Mouse (Mus musculus): ENCODE results near the gene Olfr586. TPM values are rescaled to one million over a fixed set of nuclear protein-coding genes. Genes with fewer than 3 reads are reported as not detected.

Gene Olfr586
- polyA plus RNA-seq (2014; fragmentation: Nextera tagmentation; extraction: Ambion mirVana): not detected in 2 replicates

DNA sequence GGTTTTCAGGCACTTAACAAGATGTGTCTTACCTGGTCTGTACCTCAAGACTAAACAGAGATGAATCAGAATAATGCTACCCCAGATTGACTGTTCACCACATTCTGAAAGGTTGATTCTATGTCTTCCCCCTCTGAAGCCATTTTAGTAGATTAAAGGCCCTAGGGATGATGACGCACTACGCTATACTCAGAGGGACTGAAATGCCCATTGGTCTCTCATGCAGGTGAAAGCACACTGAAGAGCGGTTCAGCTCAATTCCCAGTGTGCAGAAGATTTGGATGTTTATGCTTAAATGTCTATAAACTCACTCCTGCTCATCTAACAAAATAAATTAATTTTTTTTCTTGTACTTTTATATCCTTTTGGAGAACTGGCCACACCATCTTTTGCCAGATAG is at the start of gene Olfr586:
TSS of gene Olfr586 (minus strand) at position 101 of the 400 bp plus-strand sequence.
- H3K27ac ChIP-seq (ENCODE audit: low read depth, low read length): no peak within 1 kb of the TSS
- 94% methylated on average over 3 of the region's 3 CpGs for WGBS
- no peaks in the 10 kb centered on the region for H3K9me3 ChIP-seq (ENCODE audit: control insufficient read depth, low read length)
- no peak for ATAC-seq (ENCODE audit: low read depth)
- no peaks in the 10 kb centered on the region for H3K4me1 ChIP-seq (ENCODE audit: control insufficient read depth, insufficient read depth, low read length)
- H3K4me3 ChIP-seq (ENCODE audit: low read depth, low read length): no peak within 1 kb of the TSS
- H3K4me2 ChIP-seq (ENCODE audit: low read depth, low read length): no peak within 1 kb of the TSS
- H3K9ac ChIP-seq (replicated peaks; ENCODE audit: low read depth, low read length): no peak within 1 kb of the TSS
- no peaks in the 10 kb centered on the region for H3K36me3 ChIP-seq (ENCODE audit: control insufficient read depth, insufficient read depth, low read length)
- no peaks in the 10 kb centered on the region for H3K27me3 ChIP-seq (ENCODE audit: control insufficient read depth, insufficient read depth, low read length)

DNA sequence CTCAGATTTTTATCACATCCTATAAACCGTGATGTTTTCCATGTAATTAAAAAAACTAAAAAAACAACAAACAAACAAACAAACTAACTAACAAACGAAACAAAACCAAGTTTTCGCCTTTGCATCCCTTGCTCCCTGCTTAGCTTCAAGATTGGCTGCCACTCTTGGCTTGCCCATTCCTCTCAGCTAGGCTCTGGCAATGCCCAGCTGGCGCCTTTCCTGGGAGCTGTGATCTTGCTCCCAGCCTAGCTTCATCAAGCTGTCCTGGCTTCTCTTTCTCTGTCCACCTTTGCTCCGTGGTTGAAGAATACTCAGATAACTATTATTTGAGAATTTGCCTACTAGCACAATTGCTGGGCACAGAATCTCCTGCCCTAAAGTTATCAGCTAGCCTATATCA is 44.3 kb upstream of the Olfr586 start:
- no peak for ATAC-seq (ENCODE audit: low read depth)
- Histone ChIP-seq H3K27ac (ENCODE audit: low read depth, low read length) (no peak overlapping the region), H3K27me3 (ENCODE audit: control insufficient read depth, insufficient read depth, low read length) (no peaks in the 10 kb centered on the region), H3K4me2 (ENCODE audit: low read depth, low read length) (no peak overlapping the region), H3K9ac (replicated peaks; ENCODE audit: low read depth, low read length) (no peak overlapping the region), H3K36me3 (ENCODE audit: control insufficient read depth, insufficient read depth, low read length) (no peaks in the 10 kb centered on the region), H3K4me3 (ENCODE audit: low read depth, low read length) (no peak overlapping the region), H3K4me1 (ENCODE audit: control insufficient read depth, insufficient read depth, low read length) (no peaks in the 10 kb centered on the region), H3K9me3 (ENCODE audit: control insufficient read depth, low read length) (no peaks in the 10 kb centered on the region)
- WGBS: 82% methylated on average over 5 of the region's 5 CpGs

DNA sequence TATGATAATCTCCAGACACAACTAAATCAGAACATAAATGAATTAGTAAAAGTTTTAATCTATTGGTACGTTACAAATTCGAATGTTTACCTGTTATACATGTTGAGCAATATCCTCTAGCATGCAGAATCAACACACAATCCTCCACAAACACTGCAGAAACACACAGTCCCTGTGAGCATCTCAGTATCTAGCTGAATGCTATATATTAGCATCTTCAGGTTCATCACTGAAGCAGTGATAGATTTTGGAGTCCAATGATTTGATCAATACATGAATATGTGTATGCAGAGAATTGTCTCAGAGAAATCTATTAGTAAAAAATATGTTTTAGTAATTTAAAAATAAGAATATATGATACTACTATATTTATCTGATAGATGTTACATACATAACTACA is 30.8 kb upstream of the Olfr586 start, which contains the start of gene Olfr589:
TSS of gene Olfr589 (minus strand) at position 101 of the 400 bp plus-strand sequence.
- Histone ChIP-seq H3K27ac (ENCODE audit: low read depth, low read length) (no peak within 1 kb of the TSS), H3K36me3 (ENCODE audit: control insufficient read depth, insufficient read depth, low read length) (no peaks in the 10 kb centered on the region), H3K4me3 (ENCODE audit: low read depth, low read length) (no peak within 1 kb of the TSS), H3K9me3 (ENCODE audit: control insufficient read depth, low read length) (no peaks in the 10 kb centered on the region), H3K27me3 (ENCODE audit: control insufficient read depth, insufficient read depth, low read length) (no peaks in the 10 kb centered on the region), H3K9ac (replicated peaks; ENCODE audit: low read depth, low read length) (no peak within 1 kb of the TSS), H3K4me2 (ENCODE audit: low read depth, low read length) (no peak within 1 kb of the TSS), H3K4me1 (ENCODE audit: control insufficient read depth, insufficient read depth, low read length) (no peaks in the 10 kb centered on the region)
- WGBS: 65% methylated on average over 2 of the region's 2 CpGs
- no peak for ATAC-seq (ENCODE audit: low read depth)

DNA sequence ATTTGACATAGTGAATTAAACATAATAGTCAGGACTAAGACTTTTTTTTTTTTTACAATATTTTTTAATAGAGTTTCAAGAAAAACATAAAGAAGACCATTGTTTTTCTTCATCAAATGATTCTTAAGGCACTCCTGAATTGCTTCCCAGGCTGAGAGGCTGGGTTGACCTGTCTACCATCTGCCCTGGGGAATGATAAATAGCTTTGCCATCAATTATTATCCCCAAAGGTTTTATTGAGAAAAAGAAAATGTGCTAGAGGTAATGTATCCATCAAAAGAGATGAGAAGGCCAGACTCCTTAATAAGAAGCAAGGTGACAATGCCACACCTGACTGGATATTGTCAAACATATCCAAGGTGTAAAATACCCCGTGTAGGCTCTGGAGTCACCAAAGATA is 15.1 kb upstream of the Olfr586 start, which contains the start of gene Olfr588-ps1:
TSS of gene Olfr588-ps1 (plus strand) at position 301 of the 400 bp plus-strand sequence.
- H3K9ac ChIP-seq (replicated peaks; ENCODE audit: low read depth, low read length): no peak within 1 kb of the TSS
- no peak within 1 kb of the TSS for H3K27ac ChIP-seq (ENCODE audit: low read depth, low read length)
- no peak for ATAC-seq (ENCODE audit: low read depth)
- H3K4me3 ChIP-seq (ENCODE audit: low read depth, low read length): no peak within 1 kb of the TSS
- no peaks in the 10 kb centered on the region for H3K9me3 ChIP-seq (ENCODE audit: control insufficient read depth, low read length)
- H3K27me3 ChIP-seq (ENCODE audit: control insufficient read depth, insufficient read depth, low read length): no peaks in the 10 kb centered on the region
- H3K4me2 ChIP-seq (ENCODE audit: low read depth, low read length): no peak within 1 kb of the TSS
- WGBS: 69% methylated on average over 1 of the region's 1 CpGs
- H3K36me3 ChIP-seq (ENCODE audit: control insufficient read depth, insufficient read depth, low read length): no peaks in the 10 kb centered on the region
- H3K4me1 ChIP-seq (ENCODE audit: control insufficient read depth, insufficient read depth, low read length): no peaks in the 10 kb centered on the region

DNA sequence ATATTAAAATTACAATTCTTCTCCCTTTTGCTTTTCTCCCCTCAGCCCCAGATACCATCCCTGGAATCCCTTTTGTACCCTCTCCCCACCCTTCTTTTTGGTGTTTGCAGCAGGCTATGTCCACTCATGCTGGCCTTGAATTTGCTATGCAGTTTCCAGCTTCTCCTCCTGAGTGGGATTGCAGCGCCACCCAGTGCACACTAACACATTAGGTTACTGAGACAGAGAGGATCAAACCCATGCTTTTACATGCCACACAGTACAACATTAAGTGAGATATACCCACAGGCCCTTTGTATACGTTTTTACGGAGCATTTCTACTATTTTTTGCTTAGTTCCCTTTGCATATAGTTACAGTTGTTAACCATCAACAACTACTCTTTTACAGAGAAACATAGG is 6.0 kb downstream of the Olfr586 start:
- Histone ChIP-seq H3K4me2 (ENCODE audit: low read depth, low read length) (no peak overlapping the region), H3K27ac (ENCODE audit: low read depth, low read length) (no peak overlapping the region), H3K9me3 (ENCODE audit: control insufficient read depth, low read length) (no peaks in the 10 kb centered on the region), H3K4me3 (ENCODE audit: low read depth, low read length) (no peak overlapping the region), H3K27me3 (ENCODE audit: control insufficient read depth, insufficient read depth, low read length) (no peaks in the 10 kb centered on the region), H3K9ac (replicated peaks; ENCODE audit: low read depth, low read length) (no peak overlapping the region), H3K4me1 (ENCODE audit: control insufficient read depth, insufficient read depth, low read length) (no peaks in the 10 kb centered on the region), H3K36me3 (ENCODE audit: control insufficient read depth, insufficient read depth, low read length) (no peaks in the 10 kb centered on the region)
- no peak for ATAC-seq (ENCODE audit: low read depth)
- 43% methylated on average over 3 of the region's 3 CpGs for WGBS

DNA sequence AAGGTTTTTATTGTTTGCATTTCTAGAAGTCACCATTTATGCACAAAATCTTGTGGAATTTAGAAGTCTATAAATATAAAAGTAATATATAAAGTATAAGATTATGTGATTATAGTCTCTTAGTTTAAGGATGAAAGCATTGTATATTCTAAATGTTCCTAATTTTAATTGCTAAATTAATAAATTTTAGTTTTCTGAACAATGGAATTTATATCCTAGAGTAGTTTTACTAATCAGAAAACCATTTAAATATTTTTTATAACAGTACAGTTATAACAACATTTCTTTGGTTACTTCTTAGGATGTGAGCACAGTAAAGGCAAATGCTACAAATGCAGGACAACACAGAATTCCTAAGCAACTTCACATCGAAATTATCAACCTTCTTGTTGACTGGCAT is 28.0 kb downstream of the Olfr586 start, which contains the start of gene Olfr585:
TSS of gene Olfr585 (plus strand) at position 301 of the 400 bp plus-strand sequence.
- ATAC-seq (ENCODE audit: low read depth): no peak
- H3K36me3 ChIP-seq (ENCODE audit: control insufficient read depth, insufficient read depth, low read length): no peaks in the 10 kb centered on the region
- H3K27me3 ChIP-seq (ENCODE audit: control insufficient read depth, insufficient read depth, low read length): no peaks in the 10 kb centered on the region
- H3K4me3 ChIP-seq (ENCODE audit: low read depth, low read length): no peak within 1 kb of the TSS
- no peaks in the 10 kb centered on the region for H3K9me3 ChIP-seq (ENCODE audit: control insufficient read depth, low read length)
- WGBS: 93% methylated on average over 1 of the region's 1 CpGs
- no peaks in the 10 kb centered on the region for H3K4me1 ChIP-seq (ENCODE audit: control insufficient read depth, insufficient read depth, low read length)
- no peak within 1 kb of the TSS for H3K9ac ChIP-seq (replicated peaks; ENCODE audit: low read depth, low read length)
- no peak within 1 kb of the TSS for H3K27ac ChIP-seq (ENCODE audit: low read depth, low read length)
- no peak within 1 kb of the TSS for H3K4me2 ChIP-seq (ENCODE audit: low read depth, low read length)

DNA sequence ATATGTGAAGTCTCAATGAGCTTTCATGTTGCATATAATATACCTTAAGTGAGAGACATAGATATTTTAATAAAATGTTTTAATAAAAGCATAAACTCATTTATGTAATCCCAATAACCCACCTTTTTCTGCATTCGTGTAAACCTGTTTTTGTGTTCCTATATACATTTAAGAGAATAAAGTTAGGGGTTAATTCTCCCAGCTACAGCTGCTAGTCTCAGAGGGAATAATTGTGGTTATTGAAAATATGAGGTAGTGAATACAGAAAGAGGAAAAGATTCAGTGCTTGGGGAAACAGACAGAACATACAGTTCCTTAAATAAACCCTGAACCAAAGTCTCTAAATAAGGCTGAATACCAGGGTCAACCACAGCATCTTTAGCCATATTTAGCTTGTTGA is 43.9 kb downstream of the Olfr586 start, which contains the start of gene Olfr584:
TSS of gene Olfr584 (plus strand) at position 301 of the 400 bp plus-strand sequence.
- Histone ChIP-seq H3K4me3 (ENCODE audit: low read depth, low read length) (no peak within 1 kb of the TSS), H3K36me3 (ENCODE audit: control insufficient read depth, insufficient read depth, low read length) (no peaks in the 10 kb centered on the region), H3K4me2 (ENCODE audit: low read depth, low read length) (no peak within 1 kb of the TSS), H3K9me3 (ENCODE audit: control insufficient read depth, low read length) (no peaks in the 10 kb centered on the region; the same call in 1 of the 2 replicates), H3K9ac (replicated peaks; ENCODE audit: low read depth, low read length) (no peak within 1 kb of the TSS), H3K4me1 (ENCODE audit: control insufficient read depth, insufficient read depth, low read length) (no peaks in the 10 kb centered on the region), H3K27ac (ENCODE audit: low read depth, low read length) (no peak within 1 kb of the TSS), H3K27me3 (ENCODE audit: control insufficient read depth, insufficient read depth, low read length) (no peaks in the 10 kb centered on the region)
- WGBS: 85% methylated on average over 1 of the region's 1 CpGs
- ATAC-seq (ENCODE audit: low read depth): no peak

Other genes starting within 250 kb of the Olfr586 start
- gene Olfr568, start 248.5 kb downstream of the Olfr586 start, polyA plus RNA-seq (2014; fragmentation: Nextera tagmentation; extraction: Ambion mirVana): not detected in 2 replicates
- gene Olfr569, start 234.8 kb downstream of the Olfr586 start, polyA plus RNA-seq (2014; fragmentation: Nextera tagmentation; extraction: Ambion mirVana): not detected in 2 replicates
- not detected in 2 replicates for gene Olfr570, start 231.1 kb downstream of the Olfr586 start, polyA plus RNA-seq (2014; fragmentation: Nextera tagmentation; extraction: Ambion mirVana)
- gene Olfr571, start 208.1 kb downstream of the Olfr586 start, polyA plus RNA-seq (2014; fragmentation: Nextera tagmentation; extraction: Ambion mirVana): 0.18 TPM in 1 of 2 replicates, not detected in the other
- gene Olfr572, start 201.2 kb downstream of the Olfr586 start, polyA plus RNA-seq (2014; fragmentation: Nextera tagmentation; extraction: Ambion mirVana): not detected in 2 replicates
- gene Olfr573-ps1, start 183.1 kb downstream of the Olfr586 start, polyA plus RNA-seq (2014; fragmentation: Nextera tagmentation; extraction: Ambion mirVana): not detected in 2 replicates
- gene Olfr574, start 177.2 kb downstream of the Olfr586 start, polyA plus RNA-seq (2014; fragmentation: Nextera tagmentation; extraction: Ambion mirVana): not detected in 2 replicates
- gene Olfr575, start 166.9 kb downstream of the Olfr586 start, polyA plus RNA-seq (2014; fragmentation: Nextera tagmentation; extraction: Ambion mirVana): not detected in 2 replicates
- gene Olfr576, start 163.0 kb downstream of the Olfr586 start, polyA plus RNA-seq (2014; fragmentation: Nextera tagmentation; extraction: Ambion mirVana): not detected in 2 replicates
- not detected in 2 replicates for gene Olfr577, start 149.7 kb downstream of the Olfr586 start, polyA plus RNA-seq (2014; fragmentation: Nextera tagmentation; extraction: Ambion mirVana)
- not detected in 2 replicates for gene Olfr578, start 136.3 kb downstream of the Olfr586 start, polyA plus RNA-seq (2014; fragmentation: Nextera tagmentation; extraction: Ambion mirVana)
- gene Olfr582, start 87.6 kb downstream of the Olfr586 start, polyA plus RNA-seq (2014; fragmentation: Nextera tagmentation; extraction: Ambion mirVana): not detected in 2 replicates
- gene Olfr583, start 74.3 kb downstream of the Olfr586 start, polyA plus RNA-seq (2014; fragmentation: Nextera tagmentation; extraction: Ambion mirVana): not detected in 2 replicates
- not detected in 2 replicates for gene Olfr584, start 43.8 kb downstream of the Olfr586 start, polyA plus RNA-seq (2014; fragmentation: Nextera tagmentation; extraction: Ambion mirVana)
- not detected in 2 replicates for gene Olfr585, start 27.9 kb downstream of the Olfr586 start, polyA plus RNA-seq (2014; fragmentation: Nextera tagmentation; extraction: Ambion mirVana)
- not detected in 2 replicates for gene Olfr588-ps1, start 15.2 kb upstream of the Olfr586 start, polyA plus RNA-seq (2014; fragmentation: Nextera tagmentation; extraction: Ambion mirVana)
- gene Olfr589, start 30.7 kb upstream of the Olfr586 start, polyA plus RNA-seq (2014; fragmentation: Nextera tagmentation; extraction: Ambion mirVana): not detected in 2 replicates
- not detected in 2 replicates for gene Olfr591, start 52.7 kb upstream of the Olfr586 start, polyA plus RNA-seq (2014; fragmentation: Nextera tagmentation; extraction: Ambion mirVana)
- not detected in 2 replicates for gene Olfr592, start 59.2 kb upstream of the Olfr586 start, polyA plus RNA-seq (2014; fragmentation: Nextera tagmentation; extraction: Ambion mirVana)
- gene Olfr593, start 86.2 kb upstream of the Olfr586 start, polyA plus RNA-seq (2014; fragmentation: Nextera tagmentation; extraction: Ambion mirVana): not detected in 2 replicates
- gene Olfr594, start 91.4 kb upstream of the Olfr586 start, polyA plus RNA-seq (2014; fragmentation: Nextera tagmentation; extraction: Ambion mirVana): not detected in 2 replicates
- not detected in 2 replicates for gene Usp17ld, start 126.9 kb upstream of the Olfr586 start, polyA plus RNA-seq (2014; fragmentation: Nextera tagmentation; extraction: Ambion mirVana)
- gene Olfr596, start 180.0 kb upstream of the Olfr586 start, polyA plus RNA-seq (2014; fragmentation: Nextera tagmentation; extraction: Ambion mirVana): not detected in 2 replicates
- gene Olfr597, start 190.7 kb upstream of the Olfr586 start, polyA plus RNA-seq (2014; fragmentation: Nextera tagmentation; extraction: Ambion mirVana): not detected in 2 replicates
- gene Olfr598, start 197.9 kb upstream of the Olfr586 start, polyA plus RNA-seq (2014; fragmentation: Nextera tagmentation; extraction: Ambion mirVana): not detected in 2 replicates
- gene Olfr599, start 210.3 kb upstream of the Olfr586 start, polyA plus RNA-seq (2014; fragmentation: Nextera tagmentation; extraction: Ambion mirVana): not detected in 2 replicates
- gene Olfr600, start 224.0 kb upstream of the Olfr586 start, polyA plus RNA-seq (2014; fragmentation: Nextera tagmentation; extraction: Ambion mirVana): not detected in 2 replicates
- not detected in 2 replicates for gene Olfr601, start 237.0 kb upstream of the Olfr586 start, polyA plus RNA-seq (2014; fragmentation: Nextera tagmentation; extraction: Ambion mirVana)